Mouse (Mus musculus) CD4-positive helper T cell, adult 2 months (primary cell): Measurements from ENCODE around the gene Cd4.
"Not testable (repeated sequence)": the region's sequence is repeated elsewhere in the genome, so short reads cannot be mapped to it uniquely, and the experiment has no call there.

Experiments used
- DNase-seq: peaks from one replicate; pipeline ENCODE4 v3.0.0-alpha.2; 2012; ENCODE audit warnings: low read depth, missing footprints, low spot score

Gene Cd4

GRCm38 (mm10) chr6:124915942-124916694, 28.1 kb upstream of the Cd4 start:
- peak; percentile 62 for DNase-seq

DNA sequence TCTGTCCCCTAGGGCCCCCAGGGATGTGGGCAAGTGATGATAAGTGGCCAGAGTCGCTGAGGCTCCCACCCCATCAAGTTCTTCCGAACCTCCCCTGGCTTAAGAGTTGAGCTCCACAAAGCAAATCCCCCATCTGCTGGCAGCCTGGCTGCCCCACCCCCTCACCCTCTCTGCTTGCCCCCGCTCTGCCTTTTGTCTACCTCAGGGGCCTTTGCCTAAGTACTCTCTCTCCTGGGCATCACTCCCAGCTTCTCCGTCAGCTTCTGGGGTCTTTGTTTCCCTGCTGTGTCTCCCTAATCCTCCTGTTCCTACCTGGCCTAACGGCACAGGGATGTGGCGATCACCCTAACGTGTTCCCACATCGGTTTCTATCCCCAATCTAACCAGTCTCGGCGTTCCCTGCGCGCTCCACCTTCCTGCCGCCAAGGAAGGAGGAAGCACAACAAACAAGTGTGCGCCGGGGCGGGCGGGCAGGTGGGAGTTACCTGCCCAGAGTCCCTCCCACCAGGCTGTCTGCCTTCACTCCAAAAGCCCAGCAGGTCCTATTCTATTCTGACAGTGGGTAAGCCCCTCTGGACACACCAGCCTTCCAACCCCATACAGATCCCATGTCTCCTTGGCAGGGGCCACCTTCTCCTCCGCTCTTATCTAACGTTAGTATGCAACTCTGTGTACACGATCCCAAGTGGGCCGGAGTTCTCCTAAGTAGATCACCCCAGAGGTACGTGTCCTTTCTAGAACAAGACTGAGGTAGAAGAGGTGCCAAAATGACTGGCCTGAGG, 27.3 kb upstream of the Cd4 start:
- no peak for DNase-seq

DNA sequence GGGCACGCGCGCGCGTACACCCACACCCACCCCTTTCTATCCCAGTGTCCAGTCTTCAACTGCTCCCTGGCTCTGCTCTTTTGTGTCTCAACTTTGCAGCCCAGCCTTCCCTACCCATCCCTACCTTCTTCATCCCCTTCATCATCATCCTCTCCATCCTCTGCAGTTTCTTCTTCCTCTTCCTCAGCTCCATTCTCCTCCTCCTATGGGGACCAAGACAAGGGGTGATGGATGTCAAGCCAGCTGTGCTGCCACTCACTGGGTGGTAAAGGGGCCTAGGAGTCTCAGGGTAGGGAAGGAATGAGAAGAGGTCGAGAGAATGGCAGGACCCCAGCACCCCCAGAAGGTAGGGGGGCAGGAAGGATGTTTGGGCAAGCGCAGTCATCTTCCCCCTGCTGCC, 26.5 kb upstream of the Cd4 start:
- DNase-seq: no peak

DNA sequence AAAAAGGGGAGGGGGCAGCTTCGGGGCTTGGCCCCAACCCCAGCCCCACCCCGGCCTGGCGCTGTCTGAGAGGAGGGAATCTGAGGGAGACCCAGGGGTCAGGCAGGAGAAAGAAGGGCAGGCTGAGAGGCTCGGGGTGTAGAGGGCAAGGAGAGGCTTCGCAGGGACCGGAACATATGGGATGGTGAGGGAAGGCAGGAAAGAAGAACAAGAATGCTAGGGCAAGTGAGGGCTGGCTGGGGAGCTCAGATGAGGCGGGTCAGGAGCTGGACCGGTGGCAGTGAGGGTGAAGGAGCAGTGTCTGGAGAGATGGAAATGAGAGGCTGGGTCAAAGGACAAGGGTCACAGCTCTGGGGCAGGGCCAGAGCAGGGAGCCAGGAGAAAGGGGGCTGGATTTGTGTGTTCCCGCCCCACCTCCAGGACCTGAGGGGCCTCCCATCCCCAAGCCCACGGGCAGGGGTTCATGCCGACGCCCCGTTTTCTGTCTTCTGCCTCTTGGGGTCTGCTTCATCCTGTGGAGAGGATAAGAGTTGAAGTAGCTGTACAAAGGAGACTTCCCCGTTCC, 25.8 kb upstream of the Cd4 start:
- DNase-seq: no peak

GRCm38 (mm10) chr6:124913214-124913613, 25.2 kb upstream of the Cd4 start:
- peak; percentile 12 for DNase-seq

GRCm38 (mm10) chr6:124911533-124912218, 23.7 kb upstream of the Cd4 start, which contains the start of gene Lag3:
Gene Lag3, minus strand, starts transcription at chr6:124911705.
- DNase-seq: peak; percentile 81

DNA sequence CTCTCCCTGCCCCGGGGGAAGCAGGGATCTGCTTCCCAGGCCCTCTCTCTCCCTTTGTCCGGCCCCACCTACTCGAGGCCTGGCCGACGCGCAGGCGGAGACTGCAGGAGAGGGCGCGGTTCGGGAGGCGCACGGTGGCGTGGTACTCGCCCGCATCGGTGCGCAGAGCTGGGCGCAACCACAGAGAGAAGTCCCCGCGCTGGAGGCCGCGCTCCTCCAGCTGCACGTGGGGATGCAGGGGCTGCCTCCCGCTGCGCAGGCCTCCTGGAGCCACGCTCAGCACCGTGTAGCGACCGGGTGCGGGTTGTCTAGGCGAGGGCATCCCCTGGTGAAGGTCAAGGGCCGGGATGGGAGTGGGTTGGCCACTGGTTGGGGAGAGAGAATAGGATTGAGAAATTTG, 22.0 kb upstream of the Cd4 start:
- peak; percentile 50 for DNase-seq

DNA sequence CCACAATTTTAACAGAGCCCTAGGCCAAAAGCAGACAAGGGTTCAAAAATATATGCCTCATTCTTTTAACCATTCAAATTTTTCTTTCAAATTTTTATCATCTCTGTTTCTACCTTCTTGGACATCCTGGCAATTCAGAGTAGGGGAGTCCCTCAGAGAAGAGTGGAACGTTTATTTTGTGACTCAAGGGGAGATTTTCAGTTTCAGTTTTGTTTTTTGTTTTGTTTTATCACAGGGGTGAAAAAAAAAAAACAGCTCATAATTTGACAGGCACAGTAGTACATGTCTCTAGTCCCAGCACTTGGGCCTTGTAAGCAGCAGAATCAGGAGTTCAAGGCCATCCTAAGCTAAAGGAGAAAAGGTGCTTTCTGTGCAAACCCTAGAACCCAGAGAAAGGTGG, 19.7 kb upstream of the Cd4 start:
- DNase-seq: peak; percentile 73

GRCm38 (mm10) chr6:124904991-124905860, 17.2 kb upstream of the Cd4 start:
- no peak for DNase-seq

GRCm38 (mm10) chr6:124904161-124904981, 16.4 kb upstream of the Cd4 start:
- DNase-seq: peak; percentile 68

- peak; percentile 91 for DNase-seq
Measured at GRCm38 (mm10) chr6:124903580-124904151, 15.6 kb upstream of the Cd4 start.

DNA sequence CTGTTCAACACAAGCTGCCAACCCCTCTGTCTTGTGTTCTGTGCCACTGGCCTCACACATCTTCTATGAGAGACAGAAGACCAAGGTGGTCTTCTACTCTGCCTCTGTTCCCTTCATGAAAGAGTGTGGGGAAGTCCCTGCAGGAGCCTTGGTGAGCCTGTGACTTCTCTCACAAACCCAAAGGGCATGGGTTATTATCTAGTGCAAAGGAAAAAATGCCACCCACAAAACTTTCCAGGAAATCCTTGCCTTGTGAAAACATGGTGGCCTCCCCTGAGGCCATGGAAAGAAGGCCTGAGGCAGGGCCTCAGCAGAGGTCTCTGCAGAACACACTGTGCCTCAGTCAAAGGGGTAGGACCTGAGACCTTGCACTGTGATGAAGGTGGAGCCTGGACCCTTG, 13.8 kb upstream of the Cd4 start:
- DNase-seq: peak; percentile 71

- DNase-seq: peak; percentile 84
Measured at GRCm38 (mm10) chr6:124900801-124901480, 12.9 kb upstream of the Cd4 start.

GRCm38 (mm10) chr6:124900056-124900800, 12.2 kb upstream of the Cd4 start:
- DNase-seq: peak; percentile 77

GRCm38 (mm10) chr6:124898359-124898758, 10.3 kb upstream of the Cd4 start:
- DNase-seq: peak; percentile 80

DNA sequence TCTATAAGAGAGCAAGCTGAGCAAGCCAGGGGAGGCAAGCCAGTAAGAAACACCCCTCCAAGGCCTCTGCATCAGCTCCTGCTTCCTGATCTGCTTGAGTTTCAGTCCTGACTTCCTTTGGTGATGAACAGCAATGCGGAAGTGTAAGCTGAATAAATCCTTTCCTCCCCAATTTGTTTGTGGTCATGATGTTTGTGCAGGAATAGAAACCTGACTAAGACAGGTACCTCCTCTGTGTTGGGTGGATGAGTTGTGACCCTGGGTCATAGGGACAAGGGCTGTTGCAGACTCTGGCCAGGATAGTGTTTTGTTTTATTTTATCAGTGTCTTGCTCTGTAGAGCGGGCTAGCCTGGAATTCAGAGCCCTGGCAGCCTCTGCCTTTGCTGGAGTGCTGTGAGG, 6.1 kb upstream of the Cd4 start:
- not testable (repeated sequence) for DNase-seq

- no peak for DNase-seq
Measured at GRCm38 (mm10) chr6:124890997-124891396, 3.0 kb upstream of the Cd4 start.

DNA sequence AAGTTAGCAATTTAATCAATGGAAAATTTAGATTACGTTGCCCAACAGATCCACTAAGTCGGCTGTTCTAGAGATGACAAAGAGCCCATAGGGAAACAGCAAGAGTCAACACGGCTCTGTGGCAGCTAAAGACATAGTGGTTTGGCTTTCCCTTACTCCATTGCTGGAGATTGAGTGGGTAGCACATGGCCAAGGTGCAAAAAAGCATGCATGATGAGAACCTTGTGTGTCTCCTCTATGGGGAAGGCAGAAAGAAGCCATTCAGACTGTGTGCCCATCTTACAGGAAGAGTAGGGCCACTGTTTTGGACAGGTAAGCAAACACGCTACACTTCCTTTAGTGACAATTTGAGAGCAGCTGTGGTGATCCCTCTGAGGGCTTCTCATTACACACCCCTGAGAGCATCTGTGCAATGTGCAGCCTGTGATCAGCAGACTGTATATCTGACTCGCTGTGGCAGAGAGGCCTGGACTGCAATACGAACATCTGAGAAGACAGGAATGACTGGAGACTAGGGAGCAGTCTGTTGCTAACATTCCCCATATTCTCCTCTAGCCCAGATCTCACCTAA, 619 bp upstream of the Cd4 start:
- peak; percentile 39 for DNase-seq
